Mouse (Mus musculus) c-Kit-negative CD71-positive TER-119-positive erythroid progenitor cells, embryonic 14.5 days (primary cell): ENCODE results near the gene Fam71f1.
A peak's percentile ranks its signal among the peaks of the same experiment; 100 is the strongest.

Experiments
- DNase-seq: peaks from one replicate; pipeline ENCODE4 v3.0.0-alpha.2; 2013; ENCODE audit warnings: low read depth, low spot score

Gene Fam71f1

GRCm38 (mm10) chr6:29318879-29319278 lies at the start of gene Fam71f1:
Gene Fam71f1 (plus strand): TSS chr6:29319140.
- DNase-seq: no peak

GRCm38 (mm10) chr6:29270961-29271360 lies 48.0 kb upstream of the Fam71f1 start:
- no peak for DNase-seq

GRCm38 (mm10) chr6:29272312-29273072 lies 46.4 kb upstream of the Fam71f1 start, which contains the start of gene Hilpda:
Gene Hilpda (plus strand): TSS chr6:29272488.
- DNase-seq: peak; percentile 84

GRCm38 (mm10) chr6:29276746-29277145 lies 42.2 kb upstream of the Fam71f1 start:
- DNase-seq: no peak

DNA sequence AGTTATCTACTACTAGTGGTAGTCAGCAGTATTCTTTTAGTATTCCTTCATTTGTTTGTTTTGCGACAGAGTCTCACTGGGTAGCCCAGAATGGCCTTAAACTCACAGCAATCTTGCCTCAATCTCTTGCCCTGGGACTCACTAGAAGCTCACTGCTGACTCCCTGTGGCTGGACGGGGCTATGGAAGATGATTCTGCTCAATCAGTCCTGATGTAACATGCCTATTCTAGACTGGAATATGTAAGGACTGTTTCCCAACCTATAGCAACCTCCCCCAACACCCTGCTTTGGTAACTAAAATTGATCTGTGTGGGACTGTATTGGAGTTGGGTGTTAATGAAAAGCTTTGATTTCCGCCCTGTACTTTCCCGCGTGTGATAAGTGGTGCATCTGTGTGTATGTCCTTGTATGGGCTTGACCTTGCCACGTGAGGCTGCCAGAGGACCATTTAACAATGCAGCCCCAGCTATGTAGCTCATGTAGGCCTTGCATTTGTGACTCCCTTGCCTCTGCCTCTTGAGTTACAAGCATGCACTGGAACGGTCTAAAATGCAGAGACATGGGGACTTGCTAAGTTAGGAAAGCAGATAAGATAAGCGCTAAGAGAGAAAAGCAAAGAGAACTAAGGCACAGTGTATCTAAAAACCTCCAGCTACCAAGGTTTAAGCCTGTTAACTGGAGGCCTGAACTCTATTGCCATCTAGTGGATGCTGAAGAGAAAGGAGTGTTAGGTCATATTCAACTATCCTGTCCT lies 40.2 kb upstream of the Fam71f1 start:
- no peak for DNase-seq

DNA sequence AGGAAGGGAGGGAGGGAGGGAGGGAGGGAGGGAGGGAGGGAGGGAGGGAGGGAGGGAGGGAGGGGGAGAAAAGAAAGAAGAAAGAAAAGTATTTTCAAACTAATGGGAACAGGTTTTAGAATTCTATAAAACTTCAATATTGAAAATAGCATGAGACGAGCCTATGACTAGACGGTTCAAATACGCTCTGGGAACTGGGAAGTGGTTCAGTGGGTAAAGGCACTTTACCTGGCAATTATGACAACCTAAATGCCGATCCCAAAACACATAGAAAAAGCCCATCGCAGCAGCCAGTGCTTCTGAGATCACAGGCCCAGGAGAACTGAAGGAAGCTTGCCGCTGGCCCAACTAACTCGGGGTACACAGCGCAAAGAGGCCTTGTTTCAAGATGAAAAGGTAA lies 39.6 kb upstream of the Fam71f1 start, which contains the start of gene Fam71f2:
Fam71f2 (plus strand) TSS at position 301 of the 400 bp plus-strand sequence.
- no peak for DNase-seq

DNA sequence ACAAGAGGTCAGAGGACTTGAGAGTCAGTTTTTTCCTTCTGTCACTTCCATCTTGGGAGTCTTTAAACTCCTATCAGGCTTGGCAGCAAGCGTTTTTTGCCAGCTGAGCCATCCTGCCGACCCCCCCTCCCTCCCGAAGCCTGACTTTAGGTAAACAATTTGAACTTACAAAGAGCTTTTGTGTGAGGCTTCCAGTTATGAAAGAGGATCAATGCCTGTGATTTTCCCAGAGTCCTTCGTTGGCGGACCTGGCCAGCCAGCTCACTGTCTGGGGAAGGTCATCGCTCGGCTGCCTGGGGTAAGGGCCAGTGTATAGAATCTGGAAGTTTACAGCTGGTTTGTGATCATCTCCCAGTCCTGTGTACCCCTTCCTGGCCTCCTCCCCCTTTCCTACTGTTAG lies 38.3 kb upstream of the Fam71f1 start:
- DNase-seq: no peak

DNA sequence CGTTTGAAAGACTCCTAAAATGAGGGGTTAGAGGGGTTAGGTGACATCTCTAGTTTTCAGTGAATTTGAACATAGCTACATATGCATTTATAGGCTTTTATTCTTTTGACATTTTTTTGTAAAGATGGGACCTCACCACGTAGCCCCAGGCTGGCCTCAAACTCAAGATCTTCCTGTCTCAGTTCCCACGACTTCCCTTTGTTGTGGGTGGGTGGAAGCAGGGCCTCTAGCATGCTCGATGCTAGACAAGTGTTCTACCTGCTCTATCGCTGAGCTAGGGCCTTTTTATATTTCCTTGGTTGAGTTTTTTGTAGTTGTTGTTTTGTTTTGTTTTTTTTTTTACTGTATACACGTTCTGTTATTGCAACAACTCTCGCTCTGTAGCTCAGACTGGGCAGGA lies 32.1 kb upstream of the Fam71f1 start:
- no peak for DNase-seq

DNA sequence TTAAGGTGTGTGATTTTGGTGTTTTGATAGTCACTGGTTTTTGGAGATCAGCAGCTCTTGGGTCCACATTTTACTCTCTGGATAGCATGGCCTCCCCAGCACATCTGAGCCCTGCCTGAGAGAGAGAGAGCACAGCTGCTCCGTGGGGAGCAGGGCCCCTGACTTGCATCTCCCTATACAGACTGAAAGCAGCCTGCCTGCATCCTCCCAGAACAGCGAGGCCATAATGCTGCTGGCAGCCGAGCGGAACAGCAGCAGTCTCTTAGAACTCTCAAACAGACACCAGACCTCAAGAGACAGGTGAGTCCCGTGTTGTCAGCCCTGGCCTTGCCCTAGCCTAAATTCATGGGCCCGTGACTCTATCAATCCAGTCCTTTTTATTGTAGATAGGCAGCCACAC lies 31.5 kb upstream of the Fam71f1 start:
- no peak for DNase-seq

DNA sequence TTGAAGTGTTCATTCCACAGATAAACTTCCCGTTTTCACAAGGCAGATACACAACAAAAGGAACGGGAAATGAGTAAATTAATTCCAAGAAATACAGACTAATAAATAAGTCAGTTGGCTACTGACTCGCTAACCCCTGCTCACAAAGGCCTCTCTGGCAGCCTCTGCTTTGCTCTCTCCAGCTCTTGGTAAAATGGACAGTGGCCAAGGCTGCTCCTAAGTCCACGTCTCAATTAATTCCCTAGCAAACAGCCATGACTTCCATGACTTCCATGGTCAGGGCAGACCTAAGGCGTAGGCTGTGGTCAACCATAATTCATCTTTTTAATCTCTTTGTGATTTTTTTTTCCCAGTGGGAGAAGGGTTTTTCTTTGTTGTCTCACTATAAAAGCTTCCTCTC lies 31.0 kb upstream of the Fam71f1 start:
- DNase-seq: no peak

DNA sequence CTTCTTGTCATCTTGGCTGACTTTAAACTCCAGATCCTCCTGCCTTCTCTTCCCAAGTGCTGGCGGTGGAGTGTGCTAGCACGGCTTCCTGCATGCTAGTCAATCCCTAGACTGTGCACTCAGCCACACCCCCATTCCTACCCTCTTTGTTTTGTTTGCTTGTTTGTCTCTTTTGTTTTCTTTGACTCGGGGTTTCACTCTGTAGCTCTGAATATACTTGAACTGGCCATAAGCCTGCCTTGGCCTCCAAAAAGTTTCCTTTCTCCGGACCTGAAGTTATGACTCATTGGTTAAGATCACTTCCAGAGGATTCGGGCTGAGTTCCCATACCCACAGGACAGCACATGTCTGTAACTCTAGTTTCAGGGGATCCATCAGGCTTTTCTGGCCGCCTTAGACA lies 30.3 kb upstream of the Fam71f1 start:
- DNase-seq: no peak

DNA sequence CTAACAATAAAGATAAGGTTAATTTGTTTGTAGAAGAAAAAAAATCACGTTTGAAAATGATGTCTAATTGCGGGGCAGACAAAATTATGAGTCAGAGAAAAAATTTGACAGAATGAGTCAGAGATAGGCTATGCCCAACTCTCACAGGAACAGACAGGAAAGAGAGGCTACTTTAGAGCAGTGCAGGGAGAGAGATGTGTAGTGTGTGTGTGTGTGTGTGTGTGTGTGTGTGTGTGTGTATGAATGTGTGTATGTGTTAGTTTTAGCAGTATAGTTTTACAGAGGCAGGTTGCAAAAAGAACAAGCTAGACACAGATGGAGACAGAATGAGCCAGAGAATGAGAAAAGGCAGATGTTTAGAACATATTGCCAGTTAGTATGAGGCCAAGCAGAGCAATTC lies 19.8 kb upstream of the Fam71f1 start:
- no peak for DNase-seq

DNA sequence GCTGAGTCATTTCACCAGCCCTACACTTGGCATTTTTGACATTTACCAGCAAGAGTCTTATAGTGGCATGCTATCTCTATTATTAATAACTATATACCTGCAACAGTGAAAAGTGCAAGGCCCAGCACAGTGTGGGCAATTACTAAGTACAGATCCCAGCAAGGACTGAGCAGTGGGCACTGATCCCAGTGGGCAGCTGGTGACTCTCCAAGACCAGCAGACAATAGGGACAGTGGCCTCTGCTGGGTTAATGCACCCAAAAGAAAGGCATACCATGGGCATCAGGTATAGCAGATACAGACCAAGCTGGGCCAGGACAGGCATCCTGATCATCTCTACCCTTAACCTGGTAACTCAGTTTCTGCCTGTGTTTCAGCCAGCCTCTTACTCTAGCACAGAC lies 15.7 kb upstream of the Fam71f1 start:
- no peak for DNase-seq

- no peak for DNase-seq
Measured at GRCm38 (mm10) chr6:29303726-29304125, 15.2 kb upstream of the Fam71f1 start.

- no peak for DNase-seq
Measured at GRCm38 (mm10) chr6:29305462-29305861, 13.5 kb upstream of the Fam71f1 start.

- no peak for DNase-seq
Measured at GRCm38 (mm10) chr6:29308846-29309605, 9.9 kb upstream of the Fam71f1 start.

- DNase-seq: no peak
Measured at GRCm38 (mm10) chr6:29313690-29314202, 5.2 kb upstream of the Fam71f1 start.

- DNase-seq: no peak
Measured at GRCm38 (mm10) chr6:29317286-29317685, 1.7 kb upstream of the Fam71f1 start.

DNA sequence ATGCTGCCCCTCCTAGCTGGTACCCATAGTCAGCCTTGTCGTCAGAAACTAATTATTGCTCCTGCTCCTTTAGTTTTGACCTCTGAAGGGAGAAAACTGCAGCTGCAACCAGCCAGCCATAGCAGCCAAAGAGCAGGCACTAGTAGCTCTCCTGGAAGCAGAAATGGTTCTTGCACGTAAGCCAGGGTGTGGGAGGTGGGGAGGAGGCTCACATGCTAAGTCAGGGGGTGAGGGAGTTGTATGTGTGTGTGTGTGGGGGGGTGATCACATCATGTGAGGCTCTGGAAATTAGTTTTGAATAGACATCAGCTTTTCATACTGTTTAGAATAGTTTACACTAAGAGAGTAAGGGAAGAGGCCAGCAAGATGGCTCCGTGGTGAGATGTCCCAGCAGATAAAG lies 999 bp upstream of the Fam71f1 start:
- no peak for DNase-seq

- no peak for DNase-seq
Measured at GRCm38 (mm10) chr6:29321586-29321985, 2.6 kb downstream of the Fam71f1 start.

DNA sequence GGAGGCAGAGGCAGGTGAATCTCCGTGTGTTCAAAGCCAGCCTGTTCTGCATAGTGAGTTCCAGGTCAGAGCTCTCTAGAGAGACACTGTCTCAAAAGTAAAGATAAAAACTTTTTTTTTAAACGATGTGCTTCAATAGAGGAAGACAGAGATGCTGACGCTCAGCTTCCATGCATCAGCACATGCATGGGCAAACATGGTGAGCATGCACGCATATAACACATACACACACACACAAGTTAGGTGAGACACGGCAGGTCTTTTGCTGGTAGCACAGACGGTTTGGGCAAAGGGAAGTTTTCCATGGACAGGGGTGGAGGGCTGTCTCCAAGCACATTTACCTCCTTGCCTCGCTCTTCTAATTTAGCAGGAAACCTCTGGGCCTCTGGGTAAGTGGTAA lies 3.2 kb downstream of the Fam71f1 start:
- no peak for DNase-seq

DNA sequence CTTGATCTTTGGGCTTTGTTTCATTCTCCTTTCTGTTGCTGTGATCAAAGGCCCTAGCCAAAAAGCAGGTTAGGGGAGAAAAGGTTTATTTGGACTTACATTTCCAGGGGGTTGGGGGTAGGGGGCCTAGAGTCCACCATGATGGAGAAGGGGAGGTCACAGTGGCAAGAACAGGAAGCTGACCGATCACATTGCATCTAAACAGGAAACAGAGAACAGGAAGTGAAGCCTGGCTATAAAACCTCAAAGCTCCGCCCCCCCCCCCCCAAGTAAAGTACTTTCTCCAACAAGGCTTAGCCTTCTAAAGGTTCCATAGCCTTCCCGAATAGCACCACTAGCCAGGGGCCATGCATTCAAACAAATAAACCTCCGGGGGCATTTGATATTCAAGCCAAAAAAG lies 3.8 kb downstream of the Fam71f1 start:
- DNase-seq: no peak
